In the genomic region with DNA sequence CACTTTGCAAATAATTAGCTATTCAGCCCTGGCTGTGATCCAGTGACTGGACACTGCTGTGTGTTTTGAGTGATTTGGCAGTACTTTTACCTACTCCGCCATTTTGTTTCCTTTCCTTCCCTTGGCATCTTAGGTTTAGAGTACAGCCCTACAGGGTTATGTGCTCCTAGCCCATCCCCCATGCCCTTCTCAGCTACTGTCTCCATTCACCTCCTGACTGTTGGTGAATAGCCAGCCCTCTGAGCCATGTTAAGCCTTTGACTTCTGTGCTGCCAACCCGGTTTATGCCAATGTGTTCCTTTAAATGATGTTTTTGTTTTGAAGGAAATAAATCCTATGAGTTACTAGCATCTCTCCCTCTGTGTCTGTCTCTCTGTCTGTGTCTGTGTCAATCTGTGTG, we compare ENCODE assay signal across 10 mouse cellular contexts.
"Had no signal": no experiment of that assay in that cellular context is flagged by ENCODE, and none has a peak within 500 bp of the region (broad histone marks: within the 10 kb centered on the region; RNA-seq: fewer than 3 reads in every experiment).

No protein-coding gene starts in this region.

- ATAC-seq: intestine, postnatal 0 days; liver, embryonic 12.5 days had no signal

- DNase-seq: kidney, adult 8-10 months; layer of hippocampus, postnatal 36 days; liver; lung, adult 18-20 months; lung, postnatal 14 days; lung, postnatal 4 days; thymus, adult 18-20 months; thymus, postnatal 36 days had no signal
